Mouse (Mus musculus) midbrain, embryonic 10.5 days (tissue): ENCODE measurements around the gene Irgm1. TPM values are rescaled to one million over a fixed set of nuclear protein-coding genes. Genes with fewer than 3 reads are reported as not detected.

Experiments used
- polyA plus RNA-seq: library from polyadenylated mRNA; unstranded; fragments of >200 nt; fragmentation: Nextera tagmentation; extraction: Ambion mirVana; gene quantifications from 2 replicates; pipeline ENCODE4 v1.2.1, GENCODE M21; 2016

Irgm1 gene
- polyA plus RNA-seq, 1 experiment from 2014 or later, result 1.2 TPM

Other genes starting within 250 kb of the Irgm1 start
- gene Rack1, start 71.4 kb downstream of the Irgm1 start, polyA plus RNA-seq, result 659 and 788 TPM in 2 replicates
- 4.7 and 5.3 TPM in 2 replicates for gene Trim41, start 54.3 kb downstream of the Irgm1 start, polyA plus RNA-seq
- gene Trim7, start 45.5 kb downstream of the Irgm1 start, polyA plus RNA-seq, result 0.32 and 0.99 TPM in 2 replicates
- gene Gm12184, start 45.0 kb downstream of the Irgm1 start, polyA plus RNA-seq, result 2.1 and 3.2 TPM in 2 replicates
- gene Gm5431, start 30.5 kb upstream of the Irgm1 start, polyA plus RNA-seq, result 0.07 and 0.16 TPM in 2 replicates
- 2.1 and 2.6 TPM in 2 replicates for gene Psme2b, start 74.5 kb upstream of the Irgm1 start, polyA plus RNA-seq
- gene Olfr56, start 107.2 kb upstream of the Irgm1 start, polyA plus RNA-seq, result not detected in 2 replicates
- gene 9930111J21Rik1, start 107.7 kb upstream of the Irgm1 start, polyA plus RNA-seq, result 0.28 and 0.34 TPM in 2 replicates
- gene Gm12185, start 120.5 kb upstream of the Irgm1 start, polyA plus RNA-seq, result not detected in 2 replicates
- gene Tgtp1, start 122.5 kb upstream of the Irgm1 start, polyA plus RNA-seq, result not detected in 2 replicates
- 0.17 and 0.21 TPM in 2 replicates for gene 9930111J21Rik2, start 179.6 kb upstream of the Irgm1 start, polyA plus RNA-seq
- not detected in 2 replicates for gene Tgtp2, start 192.5 kb upstream of the Irgm1 start, polyA plus RNA-seq
- gene Ifi47, start 204.9 kb upstream of the Irgm1 start, polyA plus RNA-seq, result 0.14 and 0.25 TPM in 2 replicates
- not detected in 2 replicates for gene Olfr1396, start 243.2 kb upstream of the Irgm1 start, polyA plus RNA-seq